8 mouse cellular contexts compared by ENCODE assay signal in the genomic region with DNA sequence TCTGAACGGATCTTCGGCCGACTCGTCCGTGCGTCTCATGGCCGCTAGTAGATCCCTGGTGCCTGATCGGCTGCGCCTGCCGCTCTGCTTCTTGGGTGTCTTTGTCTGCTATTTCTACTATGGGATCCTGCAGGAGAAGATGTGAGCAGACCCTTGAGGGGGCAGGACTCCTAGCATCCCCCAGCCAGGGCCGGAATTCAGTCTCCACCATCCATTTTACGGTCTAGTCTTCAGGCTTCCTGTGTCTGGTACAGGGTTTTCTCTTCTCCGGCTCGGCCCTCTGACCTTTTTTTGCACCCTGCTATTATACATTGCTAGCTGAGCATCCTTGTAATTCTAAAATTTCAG. TPM values are rescaled to one million over a fixed set of nuclear protein-coding genes. Genes with fewer than 3 reads are reported as not detected.
A peak's percentile ranks its signal among the peaks of the same experiment; 100 is the strongest.
DNase-seq lines count a peak whose midpoint lies in the region; ATAC-seq and TF ChIP-seq lines count a peak whose summit lies in the region.

No protein-coding gene starts in this region.

- no peak for TF ChIP-seq POLR2A in spleen, adult 2 months (IDR thresholded peaks at IDR 0.05; ENCODE audit: low read depth, low read length)
- no peak for TF ChIP-seq POLR2A in limb, embryonic 14.5 days (IDR thresholded peaks at IDR 0.05; ENCODE audit: borderline replicate concordance, extremely low read depth, insufficient read depth, insufficient read length)

- no peak for TF ChIP-seq CTCF in spleen, adult 2 months (IDR thresholded peaks at IDR 0.05; ENCODE audit: extremely low read depth, insufficient read depth, insufficient read length, insufficient replicate concordance)

- peaks cover 2% of the 10 kb centered on the region; the same call in 1 of the 2 replicates for H3K9me3 ChIP-seq in erythroblast, embryonic 14.5 days (ENCODE audit: control insufficient read depth, low read length)
- no peaks in the 10 kb centered on the region for H3K9me3 ChIP-seq in limb, embryonic 14.5 days (ENCODE audit: control insufficient read depth, low read length)
- H3K9me3 ChIP-seq in stomach, embryonic 15.5 days, result no peaks in the 10 kb centered on the region

- peak overlapping the region; percentile 95 for H3K27ac ChIP-seq in spleen, adult 2 months (ENCODE audit: insufficient read depth, low read length)
- peak overlapping the region; percentile 92 for H3K27ac ChIP-seq in limb, embryonic 14.5 days (replicated peaks; ENCODE audit: low read depth, low read length)
- peak overlapping the region; percentile 80 for H3K27ac ChIP-seq in stomach, embryonic 15.5 days

- H3K27me3 ChIP-seq in erythroblast, embryonic 14.5 days (ENCODE audit: control insufficient read depth), result no peaks in the 10 kb centered on the region; the same call in 1 of the 2 replicates
- H3K27me3 ChIP-seq in spleen, adult 2 months (ENCODE audit: control insufficient read depth, insufficient read depth, low read length), result no peaks in the 10 kb centered on the region
- H3K27me3 ChIP-seq in limb, embryonic 14.5 days (ENCODE audit: control insufficient read depth, insufficient read depth, low read length), result no peaks in the 10 kb centered on the region
- H3K27me3 ChIP-seq in stomach, embryonic 15.5 days (replicated peaks), result no peaks in the 10 kb centered on the region

- peaks cover 74% of the 10 kb centered on the region for H3K36me3 ChIP-seq in erythroblast, embryonic 14.5 days (ENCODE audit: control insufficient read depth)
- H3K36me3 ChIP-seq in spleen, adult 2 months (ENCODE audit: control insufficient read depth, insufficient read depth, low read length), result peaks cover 34% of the 10 kb centered on the region
- peaks cover 54% of the 10 kb centered on the region for H3K36me3 ChIP-seq in limb, embryonic 14.5 days (ENCODE audit: control insufficient read depth, insufficient read depth, low read length)
- H3K36me3 ChIP-seq in stomach, embryonic 15.5 days, result peaks cover 33% of the 10 kb centered on the region

- ATAC-seq in erythroblast, adult 5-6 weeks (replicated peaks; ENCODE audit: low FRiP score, poor library complexity, severe bottlenecking), result no peak
- ATAC-seq in limb, embryonic 14.5 days (ENCODE audit: low FRiP score, low read depth), result no peak
- no peak for ATAC-seq in stomach, embryonic 15.5 days (ENCODE audit: insufficient read depth, low FRiP score, low read depth)

- DNase-seq in spleen, adult 2 months (ENCODE audit: low read depth in 1 of 2, low spot score in 2 of 2), result no peak
- no peak for DNase-seq in spleen, adult 18-20 months
- DNase-seq in limb, embryonic 14.5 days (ENCODE audit: low spot score), result no peak
- no peak for DNase-seq in spleen, postnatal 10 days (ENCODE audit: low spot score in 2 of 2)
- no peak for DNase-seq in spleen, postnatal 14 days (ENCODE audit: low spot score in 2 of 2)

- H3K4me3 ChIP-seq in erythroblast, embryonic 14.5 days (replicated peaks), result peak overlapping the region; percentile 88
- peak overlapping the region; percentile 97 for H3K4me3 ChIP-seq in spleen, adult 2 months (ENCODE audit: extremely low read depth, insufficient read depth, insufficient read length)
- H3K4me3 ChIP-seq in limb, embryonic 14.5 days (replicated peaks; ENCODE audit: low read length), result peak overlapping the region; percentile 66
- peak overlapping the region; percentile 87 for H3K4me3 ChIP-seq in stomach, embryonic 15.5 days (replicated peaks)

- WGBS in spleen, adult 2 months, result 0% methylated on average over 14 of the region's 14 CpGs
- WGBS in limb, embryonic 14.5 days, result 0% methylated on average over 14 of the region's 14 CpGs
- WGBS in stomach, embryonic 15.5 days, result under 1% methylated on average over 14 of the region's 14 CpGs

- peak overlapping the region; percentile 86 for H3K9ac ChIP-seq in limb, embryonic 14.5 days (ENCODE audit: low read depth, low read length, severe bottlenecking)
- H3K9ac ChIP-seq in stomach, embryonic 15.5 days, result peak overlapping the region; percentile 88

- peaks cover 53% of the 10 kb centered on the region for H3K4me1 ChIP-seq in erythroblast, embryonic 14.5 days (ENCODE audit: control insufficient read depth)
- no peaks in the 10 kb centered on the region for H3K4me1 ChIP-seq in spleen, adult 2 months (ENCODE audit: control insufficient read depth, insufficient read depth, insufficient read length)
- no peaks in the 10 kb centered on the region for H3K4me1 ChIP-seq in limb, embryonic 14.5 days (ENCODE audit: control insufficient read depth, insufficient read depth, low read length)
- 0 out of 2 replicates have a peak, but pooled peaks cover 5% of the 10 kb centered on the region for H3K4me1 ChIP-seq in stomach, embryonic 15.5 days

- peak overlapping the region; percentile 57 for H3K4me2 ChIP-seq in limb, embryonic 14.5 days (replicated peaks; ENCODE audit: low read depth, low read length, severe bottlenecking)
- peak overlapping the region; percentile 53 for H3K4me2 ChIP-seq in stomach, embryonic 15.5 days

RNA-seq across cellular contexts. Expression of a gene that starts 0.5 kb away (rescaled TPM):
- 0.78 and 0.98 TPM in 2 replicates for polyA plus RNA-seq in erythroblast, embryonic 14.5 days (2012)
- 20.8 and 23.0 TPM in 2 replicates for total RNA-seq in erythroblast, adult 5-6 weeks (2015; ENCODE audit: low replicate concordance)
- 31.4 and 40.6 TPM in 2 replicates for total RNA-seq in erythroblast, adult 5-6 weeks (2017; ENCODE audit: low replicate concordance)
- polyA plus RNA-seq in spleen, adult 2 months (2012; rRNA removed), result 40.9 and 44.9 TPM in 2 replicates
- 98.1 and 116 TPM in 2 replicates for polyA plus RNA-seq in limb, embryonic 14.5 days (2012; rRNA removed)
- 110 and 117 TPM in 2 replicates for polyA plus RNA-seq in limb, embryonic 14.5 days (2014; fragmentation: Nextera tagmentation; extraction: Ambion mirVana)
- polyA plus RNA-seq in stomach, embryonic 15.5 days (2015; fragmentation: Nextera tagmentation; extraction: Ambion mirVana), result 96.3 and 105 TPM in 2 replicates

RNA-seq across cellular contexts. Expression of a gene that starts 28.9 kb away (rescaled TPM):
- 2.4 and 3.0 TPM in 2 replicates for polyA plus RNA-seq in erythroblast, embryonic 14.5 days (2012)
- total RNA-seq in erythroblast, adult 5-6 weeks (2015; ENCODE audit: low replicate concordance), result 38.9 and 51.9 TPM in 2 replicates
- 43.5 and 60.1 TPM in 2 replicates for total RNA-seq in erythroblast, adult 5-6 weeks (2017; ENCODE audit: low replicate concordance)
- 31.0 and 31.4 TPM in 2 replicates for polyA plus RNA-seq in spleen, adult 2 months (2012; rRNA removed)
- 45.1 and 51.3 TPM in 2 replicates for polyA plus RNA-seq in limb, embryonic 14.5 days (2012; rRNA removed)
- polyA plus RNA-seq in limb, embryonic 14.5 days (2014; fragmentation: Nextera tagmentation; extraction: Ambion mirVana), result 92.7 and 98.2 TPM in 2 replicates
- polyA plus RNA-seq in stomach, embryonic 15.5 days (2015; fragmentation: Nextera tagmentation; extraction: Ambion mirVana), result 142 and 151 TPM in 2 replicates

RNA-seq across cellular contexts. Expression of a gene that starts 48.1 kb away (rescaled TPM):
- polyA plus RNA-seq in erythroblast, embryonic 14.5 days (2012), result 184 and 248 TPM in 2 replicates
- 321 and 423 TPM in 2 replicates for total RNA-seq in erythroblast, adult 5-6 weeks (2015; ENCODE audit: low replicate concordance)
- total RNA-seq in erythroblast, adult 5-6 weeks (2017; ENCODE audit: low replicate concordance), result 386 and 450 TPM in 2 replicates
- polyA plus RNA-seq in spleen, adult 2 months (2012; rRNA removed), result 123 and 142 TPM in 2 replicates
- 48.3 and 59.6 TPM in 2 replicates for polyA plus RNA-seq in limb, embryonic 14.5 days (2012; rRNA removed)
- polyA plus RNA-seq in limb, embryonic 14.5 days (2014; fragmentation: Nextera tagmentation; extraction: Ambion mirVana), result 19.3 and 22.1 TPM in 2 replicates
- 13.7 and 17.5 TPM in 2 replicates for polyA plus RNA-seq in stomach, embryonic 15.5 days (2015; fragmentation: Nextera tagmentation; extraction: Ambion mirVana)

Comparison
In these comparisons a context has a peak if more than half of its experiments do, and no peak if none do; other contexts are left out.
1. RNA of a gene that starts 0.5 kb away (polyA plus RNA-seq): 98.1 to 117 TPM in limb, embryonic 14.5 days, 96.3 to 105 TPM in stomach, embryonic 15.5 days and 40.9 to 44.9 TPM in spleen, adult 2 months; 0.78 to 0.98 TPM in erythroblast, embryonic 14.5 days; every median in the first group is over 10 times any median in the second.
2. Peak in every context shown above with its lines, with median percentiles within 50 percentile points of each other: H3K4me3 ChIP-seq and H3K27ac ChIP-seq.